Mouse (Mus musculus) hindbrain, postnatal 0 days (tissue): Measurements from ENCODE around the gene Ror2. TPM values are rescaled to one million over a fixed set of nuclear protein-coding genes. Genes with fewer than 3 reads are reported as not detected.

Source experiments
- ATAC-seq: fragments of 200-750 bp; cut with Nextera tagmentation; 2 replicates; pipeline ENCODE4 v1.8.0; 2017; ENCODE audit warnings: mild to moderate bottlenecking, moderate TSS enrichment, moderate library complexity
- DNase-seq: peaks from one replicate; pipeline ENCODE4 v3.0.0-alpha.2; 2015; ENCODE audit warnings: low spot score
- H3K27ac ChIP-seq: fragments of 300-500 bp; sonication (generic); 2 replicates; pipeline ENCODE4 v1.5.1; 2014; ENCODE audit warnings: mild to moderate bottlenecking
- H3K27me3 ChIP-seq: fragments of 300-500 bp; sonication (generic); 2 replicates; pipeline ENCODE4 v1.6.1; 2014; ENCODE audit warnings: low read length, mixed read lengths; ENCODE audit not compliant: insufficient read depth
- H3K36me3 ChIP-seq: fragments of 300-500 bp; sonication (generic); 2 replicates; pipeline ENCODE4 v1.6.1; 2014; ENCODE audit warnings: low read length, mixed read lengths; ENCODE audit not compliant: insufficient read depth
- H3K4me1 ChIP-seq: fragments of 300-500 bp; sonication (generic); 2 replicates; pipeline ENCODE4 v1.6.1; 2014; ENCODE audit warnings: antibody characterized with exemption, low read length, mixed read lengths; ENCODE audit not compliant: insufficient read depth
- H3K4me2 ChIP-seq: fragments of 300-500 bp; sonication (generic); 2 replicates; pipeline ENCODE4 v1.6.1; 2014; ENCODE audit warnings: low read depth, mild to moderate bottlenecking, low read length, moderate library complexity, mixed read lengths
- H3K4me3 ChIP-seq: fragments of 300-500 bp; sonication (generic); 2 replicates; pipeline ENCODE4 v1.5.1; 2014; ENCODE audit warnings: low read length
- H3K9ac ChIP-seq: fragments of 300-500 bp; sonication (generic); replicated peaks from 2 replicates; pipeline ENCODE4 v1.6.1; 2014; ENCODE audit warnings: mild to moderate bottlenecking, low read length, moderate library complexity, mixed read lengths
- H3K9me3 ChIP-seq: fragments of 300-500 bp; sonication (generic); 2 replicates; pipeline ENCODE4 v1.6.1; 2016; ENCODE audit warnings: low read length, mixed read lengths
- CTCF ChIP-seq: IDR thresholded peaks from 2 replicates; pipeline ENCODE4 v1.5.1; 2016; ENCODE audit warnings: antibody characterized with exemption, control low read depth, low read depth
- WGBS: fragments of 180-500 bp; shearing (Covaris S2); extraction: QIAGEN DNeasy Blood & Tissue Kit; methylation state at CpG from one replicate; pipeline ENCODE4 v1.1.7; 2014; 5-methylcytosine and 5-hydroxymethylcytosine counted together
- polyA plus RNA-seq: library from polyadenylated mRNA; unstranded; fragments of >200 nt; fragmentation: Nextera tagmentation; extraction: Ambion mirVana; gene quantifications from 2 replicates; pipeline ENCODE4 v1.2.1, GENCODE M21; 2015
- total RNA-seq: library from RNA; depleted of rRNA; stranded (reverse); fragments of >200 nt; gene quantifications from 2 replicates; pipeline ENCODE4 v1.2.3, GENCODE M21; 2014

The Ror2 gene
- total and polyA plus RNA-seq, 2 experiments from 2014 or later: 2.5 to 7.5 TPM

DNA sequence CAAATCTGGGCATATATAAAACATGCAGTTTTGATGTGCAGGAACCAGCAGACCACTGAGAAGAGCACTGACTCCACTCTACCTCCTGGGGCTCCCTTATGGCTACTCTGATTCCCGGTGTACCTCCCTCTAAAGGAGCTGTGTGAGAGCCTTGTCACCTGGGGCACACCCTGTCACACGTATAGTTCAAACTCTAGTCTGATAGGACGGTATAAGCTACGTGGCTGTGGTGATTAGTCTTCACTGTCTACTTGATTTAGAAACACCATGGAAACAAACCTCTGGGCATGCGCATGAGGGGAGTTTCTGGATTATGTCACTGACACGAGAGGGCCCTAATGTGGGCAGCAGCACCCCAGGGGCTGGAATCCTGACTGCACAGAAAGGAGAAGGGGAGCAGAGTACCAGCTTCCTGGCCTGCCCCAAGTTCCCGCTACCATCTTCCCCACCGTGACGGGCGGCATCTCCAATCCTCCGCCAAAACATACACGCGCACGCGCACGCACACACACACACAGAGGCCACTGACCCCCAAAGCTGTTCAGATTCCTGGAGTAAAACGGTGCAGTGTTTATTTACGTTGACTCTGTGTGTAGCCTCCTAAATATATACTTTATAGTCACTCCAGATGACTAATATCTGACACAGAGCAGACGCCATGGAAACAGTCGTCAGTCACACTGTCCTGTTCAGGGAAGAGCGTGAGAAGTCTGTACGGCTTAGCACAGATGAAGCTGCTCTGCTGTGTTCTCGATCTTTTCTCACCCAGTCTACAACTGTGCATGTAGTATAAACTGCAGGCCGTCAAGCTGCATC is 37.1 kb downstream of the Ror2 start:
- Histone ChIP-seq H3K27ac (no peak overlapping the region), H3K36me3 (no peaks in the 10 kb centered on the region), H3K4me3 (no peak overlapping the region), H3K4me2 (no peak overlapping the region), H3K4me1 (peaks cover 3% of the 10 kb centered on the region; the same call in 1 of the 2 replicates), H3K9ac (no peak overlapping the region), H3K27me3 (no peaks in the 10 kb centered on the region), H3K9me3 (no peaks in the 10 kb centered on the region)
- no peak for TF ChIP-seq CTCF
- ATAC-seq (peak; percentile 55; the same call in 1 of the 2 replicates), DNase-seq (no peak)
- 67% methylated on average over 24 of the region's 24 CpGs for WGBS

DNA sequence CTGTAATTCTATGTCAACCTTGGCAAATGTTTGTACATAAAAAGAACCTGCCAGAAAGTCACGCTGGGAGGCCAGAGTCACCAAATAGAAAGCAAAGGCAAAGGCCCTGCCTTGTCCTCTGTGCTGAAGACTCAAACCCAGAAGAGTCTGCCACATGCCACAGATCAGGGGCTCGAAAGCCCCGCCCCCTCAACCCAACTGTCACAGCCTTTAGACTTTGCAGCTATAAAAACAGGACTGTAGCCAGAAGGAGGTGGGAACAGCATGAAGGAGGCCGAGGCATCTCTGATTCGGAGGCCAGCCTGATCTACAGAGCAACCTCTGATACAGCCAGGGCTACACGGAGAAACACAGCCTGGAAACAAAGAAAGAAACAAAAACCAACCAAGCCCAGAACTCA is 37.8 kb downstream of the Ror2 start:
- ATAC-seq: no peak
- Histone ChIP-seq H3K4me2 (no peak overlapping the region), H3K9ac (no peak overlapping the region), H3K27me3 (no peaks in the 10 kb centered on the region), H3K4me1 (peaks cover 3% of the 10 kb centered on the region; the same call in 1 of the 2 replicates), H3K9me3 (no peaks in the 10 kb centered on the region), H3K36me3 (no peaks in the 10 kb centered on the region), H3K27ac (no peak overlapping the region), H3K4me3 (no peak overlapping the region)
- WGBS: 59% methylated on average over 6 of the region's 6 CpGs
- DNase-seq: no peak
- no peak for TF ChIP-seq CTCF

DNA sequence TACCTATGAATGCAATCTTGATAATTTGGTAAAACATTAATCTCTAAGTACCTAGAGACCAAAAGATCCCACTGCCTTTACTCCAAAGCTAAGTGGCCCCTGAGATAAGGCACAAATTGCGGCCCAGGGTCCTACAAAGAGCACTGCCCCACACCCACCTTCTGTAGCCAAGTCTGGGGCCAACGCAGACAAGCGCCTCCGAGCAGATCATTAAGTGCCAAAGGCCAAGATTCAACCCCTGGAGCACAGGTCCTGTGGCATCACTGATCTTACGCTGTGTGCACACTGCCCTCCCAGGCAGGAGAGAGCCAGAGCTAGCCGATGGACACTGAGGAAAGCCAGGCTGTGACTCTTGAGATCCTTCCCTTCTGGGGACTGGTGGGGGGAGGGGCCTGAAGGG is 38.7 kb downstream of the Ror2 start:
- TF ChIP-seq CTCF: no peak
- DNase-seq: no peak
- H3K27ac ChIP-seq: no peak overlapping the region
- H3K27me3 ChIP-seq: no peaks in the 10 kb centered on the region
- no peak overlapping the region for H3K9ac ChIP-seq
- peaks cover 3% of the 10 kb centered on the region; the same call in 1 of the 2 replicates for H3K4me1 ChIP-seq
- 81% methylated on average over 6 of the region's 6 CpGs for WGBS
- no peak overlapping the region for H3K4me3 ChIP-seq
- no peak for ATAC-seq
- H3K36me3 ChIP-seq: no peaks in the 10 kb centered on the region
- H3K9me3 ChIP-seq: peaks cover 3% of the 10 kb centered on the region; the same call in 1 of the 2 replicates
- H3K4me2 ChIP-seq: no peak overlapping the region

DNA sequence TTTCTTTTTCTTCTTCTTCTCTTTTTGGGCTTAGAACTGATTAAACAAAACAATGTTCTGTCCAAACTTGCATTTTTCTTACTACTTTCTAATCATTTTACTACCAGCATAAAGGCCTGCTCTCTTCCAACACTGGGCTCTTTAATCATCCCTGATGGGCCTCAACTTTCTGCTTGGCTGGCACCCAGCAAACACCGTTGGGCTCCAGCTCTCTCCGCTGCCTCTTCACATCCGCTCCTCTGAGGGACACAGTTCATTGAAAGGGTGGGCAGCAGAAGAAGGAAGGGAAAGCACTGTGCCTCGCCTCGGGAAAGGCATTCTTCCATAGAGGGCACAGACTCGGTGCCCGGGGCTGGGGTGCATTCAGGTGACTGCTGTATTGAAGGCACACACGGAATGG is 41.8 kb downstream of the Ror2 start:
- no peak for ATAC-seq
- Histone ChIP-seq H3K27ac (no peak overlapping the region), H3K9me3 (peaks cover 3% of the 10 kb centered on the region; the same call in 1 of the 2 replicates), H3K9ac (no peak overlapping the region), H3K27me3 (no peaks in the 10 kb centered on the region), H3K4me3 (no peak overlapping the region), H3K36me3 (no peaks in the 10 kb centered on the region), H3K4me2 (no peak overlapping the region), H3K4me1 (peaks cover 3% of the 10 kb centered on the region; the same call in 1 of the 2 replicates)
- TF ChIP-seq CTCF: no peak
- DNase-seq: peak; percentile 43
- 28% methylated on average over 8 of the region's 8 CpGs for WGBS

- Histone ChIP-seq H3K27me3 (no peaks in the 10 kb centered on the region), H3K27ac (no peak overlapping the region), H3K9ac (no peak overlapping the region), H3K4me1 (peaks cover 16% of the 10 kb centered on the region; the same call in 1 of the 2 replicates), H3K4me3 (no peak overlapping the region), H3K9me3 (peaks cover under 1% of the 10 kb centered on the region; the same call in 1 of the 2 replicates), H3K4me2 (no peak overlapping the region), H3K36me3 (no peaks in the 10 kb centered on the region)
- ATAC-seq (no peak), DNase-seq (no peak)
- 56% methylated on average over 10 of the region's 10 CpGs for WGBS
- TF ChIP-seq CTCF: no peak
These were observed 48.5 kb downstream of the Ror2 start for GRCm38 (mm10) chr13:53237455-53237854.

GRCm38 (mm10) chr13:53236434-53237401 is 49.2 kb downstream of the Ror2 start:
- ATAC-seq (peak; percentile 54), DNase-seq (peak; percentile 79)
- Histone ChIP-seq H3K9ac (no peak overlapping the region), H3K27ac (peak overlapping the region; percentile 52; the same call in 1 of the 2 replicates), H3K27me3 (no peaks in the 10 kb centered on the region), H3K36me3 (no peaks in the 10 kb centered on the region), H3K4me1 (peaks cover 16% of the 10 kb centered on the region; the same call in 1 of the 2 replicates), H3K9me3 (no peaks in the 10 kb centered on the region), H3K4me3 (no peak overlapping the region), H3K4me2 (no peak overlapping the region)
- WGBS: 40% methylated on average over 18 of the region's 18 CpGs
- no peak for TF ChIP-seq CTCF
